Mouse (Mus musculus) MN1 (cell line): Measurements from ENCODE around the gene Ncoa5.

Experiments
- DNase-seq: peaks from one replicate; pipeline ENCODE4 v3.0.0-alpha.2; 2016; ENCODE audit warnings: low spot score

The Ncoa5 gene

DNA sequence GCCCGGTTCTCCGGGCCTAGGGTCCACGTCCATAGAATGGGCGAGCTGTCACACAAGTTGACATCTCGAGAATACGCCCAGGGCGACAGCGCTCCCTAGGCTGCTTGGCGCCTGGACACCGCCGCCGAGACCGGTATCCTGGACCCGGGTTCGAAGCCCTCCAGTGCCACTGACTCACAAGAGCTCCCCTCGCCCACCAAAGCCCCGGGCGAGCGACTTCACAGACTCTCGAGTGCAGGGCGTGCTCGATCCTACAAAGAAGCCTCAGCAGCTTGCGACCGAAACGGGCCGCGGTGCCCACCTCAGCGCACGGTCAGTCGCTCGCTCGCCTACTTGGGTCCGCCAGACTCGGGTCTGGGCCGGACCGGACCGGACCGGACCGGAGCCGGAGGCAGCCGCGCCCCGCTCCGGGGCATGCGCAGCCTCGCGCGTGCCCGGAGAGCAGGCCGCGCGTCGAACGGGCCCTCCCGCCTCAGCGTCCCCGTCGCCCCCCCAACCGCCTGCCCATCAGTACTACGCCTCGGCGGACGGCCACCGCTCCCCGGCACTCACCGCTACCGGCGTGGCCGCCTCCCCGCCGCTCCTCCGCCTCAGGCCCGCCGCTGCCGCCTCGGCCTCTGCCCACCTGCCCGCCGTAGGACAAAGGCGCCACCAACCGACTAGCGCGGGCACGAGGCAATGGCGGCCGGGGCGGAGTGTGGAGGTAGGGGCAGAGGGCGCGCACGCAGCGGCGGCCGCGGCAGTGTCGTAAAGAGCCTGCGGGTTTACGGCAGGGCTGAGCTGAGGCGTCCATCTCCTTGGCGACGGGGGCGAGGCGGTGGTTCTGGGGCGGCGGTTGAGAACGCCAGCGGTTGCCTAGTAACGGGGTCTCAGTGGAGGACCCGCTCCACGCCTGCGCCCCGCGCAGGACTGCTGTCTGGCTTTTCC lies at the start of gene Ncoa5:
TSS of gene Ncoa5 (minus strand) at position 737 of the 927 bp plus-strand sequence.
- peak; percentile 98 for DNase-seq

DNA sequence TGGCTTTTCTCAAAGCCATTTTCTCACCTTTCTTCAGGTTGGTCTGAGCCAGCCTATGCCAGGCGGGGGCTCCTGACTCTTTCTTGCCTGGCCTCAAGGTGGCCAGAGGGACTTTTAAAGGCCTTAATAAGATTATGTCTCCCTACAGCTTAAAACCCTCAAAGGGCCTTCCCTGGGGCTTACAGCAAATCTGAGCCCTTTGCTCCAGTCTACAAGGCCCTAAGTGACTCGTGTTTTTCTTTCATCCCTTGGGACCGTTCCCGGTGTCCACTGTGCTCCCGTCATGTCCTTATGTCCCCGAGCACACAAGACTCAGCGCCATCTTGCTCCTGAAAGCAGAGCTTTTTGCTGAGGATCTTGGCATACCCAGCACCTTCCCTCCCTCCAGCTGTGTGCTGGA lies 46.6 kb upstream of the Ncoa5 start:
- DNase-seq: no peak

DNA sequence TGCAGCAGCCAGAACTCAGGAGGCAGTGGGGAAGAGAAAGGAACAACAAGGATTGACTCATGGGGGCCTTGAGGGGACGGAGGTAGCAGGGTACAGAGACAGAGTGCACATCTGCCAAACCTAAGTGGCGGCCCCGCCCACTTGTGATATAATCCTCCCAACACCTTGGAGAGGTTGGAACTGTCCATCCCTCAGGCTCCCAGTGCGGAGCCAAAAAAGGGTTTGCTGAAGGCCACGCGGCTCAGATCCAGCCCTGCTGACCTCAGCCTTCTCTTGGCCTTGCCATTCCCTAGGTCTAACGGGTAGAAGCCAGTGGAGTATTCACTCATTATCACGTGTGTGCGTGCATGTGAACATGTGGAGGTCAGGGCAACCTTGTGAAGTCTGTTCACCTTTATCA lies 46.0 kb upstream of the Ncoa5 start:
- DNase-seq: no peak

GRCm38 (mm10) chr2:165078605-165079004 lies 43.9 kb upstream of the Ncoa5 start:
- DNase-seq: peak; percentile 67

- DNase-seq: no peak
Measured at GRCm38 (mm10) chr2:165078045-165078444, 43.4 kb upstream of the Ncoa5 start.

DNA sequence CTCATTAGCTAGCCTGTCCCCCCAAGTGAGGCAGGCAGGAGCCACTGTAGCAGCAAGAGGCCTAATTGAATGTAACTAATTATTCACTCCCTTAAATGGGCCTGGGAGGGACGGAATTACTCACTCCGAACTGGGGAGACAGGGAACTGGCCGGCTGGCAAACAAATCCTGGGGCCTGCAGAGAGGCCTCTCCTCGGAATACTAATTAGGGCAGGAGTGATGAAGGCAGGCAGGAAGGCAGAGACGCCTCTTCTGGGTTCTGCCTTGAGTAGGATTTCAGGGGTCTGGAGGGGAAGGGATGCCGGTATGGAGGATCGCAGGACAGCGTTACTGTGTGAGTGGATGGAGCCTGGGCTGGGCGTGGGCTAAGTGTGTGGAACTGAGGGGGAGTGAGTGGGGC lies 42.4 kb upstream of the Ncoa5 start:
- DNase-seq: peak; percentile 54

DNA sequence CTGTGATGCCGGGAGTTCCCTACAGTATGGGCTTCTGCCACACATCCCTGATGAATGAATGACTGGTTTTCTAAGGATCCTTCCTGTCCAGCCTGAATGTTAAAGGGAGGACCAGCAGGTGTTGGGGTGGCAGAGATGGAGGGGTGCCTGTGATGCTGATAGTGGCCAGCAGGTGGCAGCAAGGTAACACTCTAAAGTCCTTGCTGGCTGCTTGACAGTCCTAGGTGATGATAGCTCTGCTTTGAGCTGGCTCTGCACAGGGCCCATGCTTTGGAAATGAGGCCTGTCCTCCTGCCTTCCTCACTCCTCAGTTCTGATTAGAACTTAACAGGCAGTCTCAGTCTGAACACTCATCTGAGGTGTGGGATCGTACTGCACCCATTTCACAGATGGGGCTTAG lies 40.3 kb upstream of the Ncoa5 start:
- DNase-seq: peak; percentile 86

GRCm38 (mm10) chr2:165074081-165074884 lies 39.6 kb upstream of the Ncoa5 start:
- peak; percentile 73 for DNase-seq

GRCm38 (mm10) chr2:165073381-165073781 lies 38.7 kb upstream of the Ncoa5 start:
- DNase-seq: no peak

GRCm38 (mm10) chr2:165070096-165070816 lies 35.6 kb upstream of the Ncoa5 start:
- DNase-seq: peak; percentile 76

DNA sequence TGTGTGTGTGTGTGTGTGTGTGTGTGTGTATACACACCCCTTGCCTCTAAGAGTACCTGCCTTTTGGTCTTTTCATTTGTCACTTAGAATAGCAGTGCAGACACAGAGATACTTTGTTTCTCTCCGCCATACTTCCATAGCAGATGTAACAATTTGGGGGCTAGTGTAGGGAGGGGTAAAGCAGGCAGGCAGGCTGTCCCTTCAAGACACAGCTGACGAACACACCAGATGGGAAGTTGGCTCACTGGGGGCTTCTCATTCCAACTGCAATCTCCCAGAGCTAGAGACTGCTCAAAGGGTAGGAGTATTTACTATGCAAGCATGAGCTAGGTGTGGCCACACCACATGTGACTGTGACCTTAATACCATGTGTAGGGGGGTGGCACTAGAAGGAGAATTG lies 34.1 kb upstream of the Ncoa5 start:
- DNase-seq: no peak

GRCm38 (mm10) chr2:165064489-165064888 lies 29.8 kb upstream of the Ncoa5 start:
- DNase-seq: no peak

DNA sequence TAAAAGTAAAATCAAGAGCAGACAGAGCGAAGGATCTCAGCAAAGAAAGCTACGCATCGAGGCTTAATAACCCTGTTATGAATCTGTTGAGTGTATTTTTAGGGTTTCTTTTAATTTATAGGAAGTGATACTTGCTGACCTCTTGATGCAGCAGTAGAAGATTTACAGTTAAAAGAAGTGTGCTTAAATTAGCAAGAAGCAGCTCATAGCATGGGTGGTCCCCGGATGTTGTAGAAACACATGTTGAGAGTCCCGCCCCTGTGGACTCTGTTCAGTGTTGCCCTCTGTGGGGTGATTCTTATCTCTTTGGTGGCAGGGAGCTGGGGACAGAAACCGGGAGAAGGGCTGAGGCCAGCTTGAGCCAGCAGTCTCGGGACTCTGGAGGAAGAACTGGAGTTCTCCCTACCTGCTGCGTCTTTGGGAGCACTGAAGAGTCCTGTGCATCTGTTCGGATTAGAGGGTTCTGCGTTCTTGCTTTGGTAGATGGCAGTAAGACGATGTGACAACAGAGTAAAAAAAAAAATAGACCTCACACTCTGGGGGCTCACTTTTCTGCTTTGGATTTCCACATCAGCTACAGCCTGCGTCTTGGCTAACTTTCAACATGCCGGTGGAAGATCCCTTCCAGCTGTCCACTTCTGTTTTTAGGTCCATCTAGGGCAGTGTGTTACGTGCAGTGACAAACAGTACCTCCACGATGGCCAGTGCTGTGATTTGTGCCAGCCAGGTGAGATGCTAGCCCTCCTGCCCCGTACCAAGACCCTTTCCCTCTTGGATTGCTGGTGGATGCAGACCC lies 27.2 kb upstream of the Ncoa5 start:
- DNase-seq: no peak

DNA sequence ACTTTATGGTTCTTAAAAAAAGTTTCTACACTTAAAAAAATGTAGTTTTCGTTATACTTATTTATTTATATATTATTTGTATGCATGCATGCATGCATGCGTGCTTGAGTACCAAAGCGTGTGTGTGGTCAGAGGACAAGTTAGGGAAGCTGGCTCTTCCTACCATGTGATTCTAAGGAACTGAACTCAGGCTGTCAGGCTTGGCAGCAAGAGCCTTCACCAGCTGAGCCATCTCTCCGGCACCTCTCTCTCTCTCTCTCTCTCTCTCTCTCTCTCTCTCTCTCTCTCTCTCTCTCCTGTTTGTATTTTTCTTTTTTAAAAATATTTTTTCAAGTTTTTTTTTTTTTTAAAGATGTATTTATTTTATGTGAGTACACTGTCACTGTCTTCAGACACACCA lies 25.3 kb upstream of the Ncoa5 start:
- DNase-seq: no peak

GRCm38 (mm10) chr2:165056377-165057085 lies 21.9 kb upstream of the Ncoa5 start:
- no peak for DNase-seq

GRCm38 (mm10) chr2:165055905-165056304 lies 21.2 kb upstream of the Ncoa5 start:
- DNase-seq: no peak

GRCm38 (mm10) chr2:165054888-165055852 lies 20.5 kb upstream of the Ncoa5 start, which contains the start of gene Cd40:
Gene Cd40, plus strand, starts transcription at chr2:165055627.
- DNase-seq: no peak

- DNase-seq: peak; percentile 45
Measured at GRCm38 (mm10) chr2:165051566-165051965, 16.9 kb upstream of the Ncoa5 start.

DNA sequence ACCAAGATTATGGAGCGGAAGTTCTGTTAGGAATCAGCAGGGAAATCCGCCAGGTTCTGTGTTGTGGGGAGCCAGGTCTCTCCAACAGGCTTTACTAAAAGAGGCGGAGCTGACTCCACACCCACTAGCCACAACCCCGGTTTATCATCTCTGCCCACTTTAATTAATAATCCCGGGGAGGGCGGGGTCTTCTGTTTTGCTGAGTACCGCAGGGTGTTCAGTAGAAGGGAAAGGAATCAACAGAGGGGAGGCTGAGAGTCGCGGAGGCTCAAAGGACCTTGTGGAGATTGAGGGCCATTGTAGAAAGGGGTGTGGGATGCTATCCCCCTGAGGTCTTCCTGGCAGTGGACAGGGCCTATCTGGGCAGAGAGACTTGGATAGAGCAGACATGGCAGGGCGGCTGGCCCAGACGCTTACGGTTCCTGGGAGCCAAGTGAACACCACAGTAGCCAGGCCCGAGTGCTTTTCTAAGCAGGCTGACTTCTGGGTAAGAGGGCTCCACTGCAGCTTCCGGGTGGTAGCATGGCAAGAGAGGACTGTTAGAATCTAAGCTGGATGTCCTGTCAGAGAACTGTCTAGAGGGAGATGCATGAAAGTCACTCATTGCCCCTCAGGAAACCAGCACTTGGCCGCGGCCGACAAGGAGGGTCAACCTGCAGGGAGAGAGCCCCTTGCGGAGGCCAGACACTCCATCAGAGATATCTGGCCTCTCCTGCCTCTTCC lies 16.3 kb upstream of the Ncoa5 start:
- peak; percentile 64 for DNase-seq
